In genomic region chr16:76438093-76438883, GRCm38 (mm10) we compare ENCODE assay signal across 17 mouse cellular contexts.
DNase-seq lines count a peak whose midpoint lies in the region; ATAC-seq lines count a peak whose summit lies in the region.
"Had no signal": no experiment of that assay in that cellular context is flagged by ENCODE, and none has a peak within 500 bp of the region (broad histone marks: within the 10 kb centered on the region; RNA-seq: fewer than 3 reads in every experiment).

No protein-coding gene starts in this region.

- H3K27me3 ChIP-seq in intestine, embryonic 15.5 days (replicated peaks): no peaks in the 10 kb centered on the region
- H3K27me3 ChIP-seq: limb, embryonic 15.5 days; megakaryocyte, embryonic 14.5 days; neural tube, embryonic 13.5 days; Patski had no signal

- H3K9me3 ChIP-seq in intestine, embryonic 15.5 days: no peaks in the 10 kb centered on the region
- H3K9me3 ChIP-seq: limb, embryonic 15.5 days; megakaryocyte, embryonic 14.5 days; neural tube, embryonic 13.5 days had no signal

- no peaks in the 10 kb centered on the region for H3K36me3 ChIP-seq in intestine, embryonic 15.5 days
- H3K36me3 ChIP-seq: limb, embryonic 15.5 days; neural tube, embryonic 13.5 days had no signal

- H3K4me3 ChIP-seq in intestine, embryonic 15.5 days (replicated peaks): no peak overlapping the region
- H3K4me3 ChIP-seq: limb, embryonic 15.5 days; megakaryocyte, embryonic 14.5 days; neural tube, embryonic 13.5 days had no signal

- no peak overlapping the region for H3K27ac ChIP-seq in intestine, embryonic 15.5 days
- H3K27ac ChIP-seq: hindbrain, embryonic 14.5 days; limb, embryonic 15.5 days; neural tube, embryonic 13.5 days had no signal

- peak; percentile 39 to 54 for DNase-seq in cerebellum, postnatal 10 days
- DNase-seq in cerebellum, adult 11-12 months: no peak
- peak; percentile 38 for DNase-seq in urinary bladder, postnatal 14 days (ENCODE audit: low spot score)
- DNase-seq in urinary bladder, postnatal 25 days (ENCODE audit: low spot score): no peak
- peak; percentile 62 for DNase-seq in gastrocnemius, postnatal 25 days
- DNase-seq in testis, postnatal 10 days (ENCODE audit: low spot score): peak; percentile 44
- DNase-seq: kidney, adult 8-10 months; lung, embryonic 14.5 days; thymus, postnatal 36 days had no signal

- no peaks in the 10 kb centered on the region for H3K4me1 ChIP-seq in intestine, embryonic 15.5 days (replicated peaks)
- H3K4me1 ChIP-seq: limb, embryonic 15.5 days; neural tube, embryonic 13.5 days had no signal

- ATAC-seq in inflammation-experienced regulatory T-cells, adult 6 months: no peak
- no peak for ATAC-seq in intestine, embryonic 15.5 days
- ATAC-seq: forebrain, embryonic 16.5 days; Patski had no signal

- H3K4me2 ChIP-seq in intestine, embryonic 15.5 days (replicated peaks): no peak overlapping the region
- H3K4me2 ChIP-seq: hindbrain, embryonic 14.5 days; limb, embryonic 15.5 days; lung, embryonic 14.5 days; neural tube, embryonic 13.5 days had no signal

- H3K9ac ChIP-seq in intestine, embryonic 15.5 days: no peak overlapping the region
- H3K9ac ChIP-seq: hindbrain, embryonic 14.5 days; limb, embryonic 15.5 days; lung, embryonic 14.5 days; neural tube, embryonic 13.5 days had no signal

- WGBS in intestine, embryonic 15.5 days: 76% methylated on average over 3 of the region's 3 CpGs

Comparison
In these comparisons a context has a peak if more than half of its experiments do, and no peak if none do; other contexts are left out.
1. DNase-seq: peak in cerebellum, postnatal 10 days (2 of 2), urinary bladder, postnatal 14 days (single experiment), gastrocnemius, postnatal 25 days (single experiment) and testis, postnatal 10 days (single experiment); none in cerebellum, adult 11-12 months (single experiment) and urinary bladder, postnatal 25 days (single experiment).